Mouse (Mus musculus): ENCODE measurements around the gene Tctn3.
"Not testable (repeated sequence)": the region's sequence is repeated elsewhere in the genome, so short reads cannot be mapped to it uniquely, and the experiment has no call there.

Tctn3 gene

GRCm38 (mm10) chr19:40625935-40626334 lies 13.9 kb upstream of the Tctn3 start:
- DNase-seq (ENCODE audit: low spot score): no peak

- DNase-seq (ENCODE audit: low spot score): not testable (repeated sequence)
Measured at GRCm38 (mm10) chr19:40621616-40622015, 9.6 kb upstream of the Tctn3 start.

GRCm38 (mm10) chr19:40616021-40616420 lies 4.0 kb upstream of the Tctn3 start:
- no peak for DNase-seq (ENCODE audit: low spot score)

GRCm38 (mm10) chr19:40614811-40615210 lies 2.8 kb upstream of the Tctn3 start:
- no peak for DNase-seq (ENCODE audit: low spot score)

GRCm38 (mm10) chr19:40607676-40608075 lies 4.4 kb downstream of the Tctn3 start:
- DNase-seq (ENCODE audit: low spot score): no peak

- no peak for DNase-seq (ENCODE audit: low spot score)
Measured at GRCm38 (mm10) chr19:40605189-40605588, 6.8 kb downstream of the Tctn3 start.

GRCm38 (mm10) chr19:40601870-40602269 lies 10.2 kb downstream of the Tctn3 start:
- no peak for DNase-seq (ENCODE audit: low spot score)

GRCm38 (mm10) chr19:40600846-40601245 lies 11.2 kb downstream of the Tctn3 start:
- DNase-seq (ENCODE audit: low spot score): not testable (repeated sequence)

- DNase-seq (ENCODE audit: low spot score): no peak
Measured at GRCm38 (mm10) chr19:40595831-40596230, 16.2 kb downstream of the Tctn3 start.

GRCm38 (mm10) chr19:40595231-40595630 lies 16.8 kb downstream of the Tctn3 start:
- DNase-seq (ENCODE audit: low spot score): no peak

- DNase-seq (ENCODE audit: low spot score): no peak
Measured at GRCm38 (mm10) chr19:40589530-40589880, 22.5 kb downstream of the Tctn3 start.

GRCm38 (mm10) chr19:40588847-40589529 lies 23.0 kb downstream of the Tctn3 start:
- DNase-seq (ENCODE audit: low spot score): peak; percentile 90

- peak; percentile 93 for DNase-seq (ENCODE audit: low spot score)
Measured at GRCm38 (mm10) chr19:40588293-40588654, 23.8 kb downstream of the Tctn3 start, which contains the start of gene Aldh18a1. Gene Aldh18a1, minus strand, starts transcription at chr19:40588463.

- peak; percentile 50 for DNase-seq (ENCODE audit: low spot score)
Measured at GRCm38 (mm10) chr19:40587491-40588292, 24.3 kb downstream of the Tctn3 start.

- no peak for DNase-seq (ENCODE audit: low spot score)
Measured at GRCm38 (mm10) chr19:40586908-40587307, 25.1 kb downstream of the Tctn3 start.

- no peak for DNase-seq (ENCODE audit: low spot score)
Measured at GRCm38 (mm10) chr19:40581662-40582061, 30.4 kb downstream of the Tctn3 start.

- peak; percentile 62 for DNase-seq (ENCODE audit: low spot score)
Measured at GRCm38 (mm10) chr19:40580902-40581301, 31.1 kb downstream of the Tctn3 start.

- DNase-seq (ENCODE audit: low spot score): peak; percentile 53
Measured at GRCm38 (mm10) chr19:40575438-40575837, 36.6 kb downstream of the Tctn3 start.

GRCm38 (mm10) chr19:40570726-40571125 lies 41.3 kb downstream of the Tctn3 start:
- peak; percentile 37 for DNase-seq (ENCODE audit: low spot score)

- DNase-seq (ENCODE audit: low spot score): no peak
Measured at GRCm38 (mm10) chr19:40567616-40568015, 44.4 kb downstream of the Tctn3 start.

GRCm38 (mm10) chr19:40563880-40564645 lies 48.0 kb downstream of the Tctn3 start:
- no peak for DNase-seq (ENCODE audit: low spot score)

- not testable (repeated sequence) for DNase-seq (ENCODE audit: low spot score)
Measured at GRCm38 (mm10) chr19:40561521-40561920, 50.5 kb downstream of the Tctn3 start.

GRCm38 (mm10) chr19:40556029-40556428 lies 56.0 kb downstream of the Tctn3 start:
- no peak for DNase-seq (ENCODE audit: low spot score)

Data from yolk sac, embryonic 10.5 days (tissue).